Mouse (Mus musculus): ENCODE measurements at regions not wholly inside any gene's neighbourhood (a gene's known extent, or its start where the extent isn't known, plus 50 kb on each side); places are given as distances from the start of the nearest gene placed in this dataset.

DNA sequence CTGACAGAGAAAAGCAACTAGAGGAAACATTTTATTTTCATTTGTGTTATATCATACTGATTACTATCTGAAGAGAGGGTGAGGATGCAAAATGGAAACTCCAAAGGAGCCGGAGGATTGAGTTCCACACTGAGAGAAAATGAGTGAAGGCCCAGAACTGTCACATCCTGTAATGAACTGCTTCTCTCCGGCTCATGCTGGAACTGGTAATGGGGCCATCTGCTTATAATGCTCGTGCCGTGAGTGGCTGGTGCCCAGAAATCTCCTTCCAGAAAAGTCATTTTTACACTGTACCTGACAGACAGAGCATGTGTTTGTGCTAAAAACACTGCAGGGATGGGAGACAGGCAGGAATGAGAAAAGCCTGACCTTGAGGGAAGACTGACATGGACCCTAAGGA, 483.5 kb upstream of the Pkdcc start:
- in situ Hi-C loops (cut with MboI; ENCODE audit: unreplicated experiment in 2 of 2), result no loop called here

DNA sequence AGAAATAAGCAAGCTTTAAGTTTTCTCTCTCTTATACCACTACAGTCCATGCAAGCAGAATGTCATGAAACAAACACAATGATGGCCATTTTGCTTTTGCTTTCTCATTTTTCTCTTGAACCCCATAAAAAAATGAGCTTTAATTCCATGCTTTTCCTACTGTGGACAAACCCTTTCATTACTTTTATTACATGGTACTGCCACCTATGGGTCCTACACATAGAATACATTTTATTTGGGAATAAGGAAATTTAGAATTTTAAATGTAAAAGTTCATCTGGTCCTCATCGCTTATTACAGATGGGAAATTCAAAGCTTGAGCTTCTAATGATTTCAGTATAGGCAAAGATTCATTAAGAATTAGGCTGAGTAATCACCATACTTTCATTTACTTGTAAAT, 472.6 kb upstream of the Pkdcc start:
- in situ Hi-C loops (cut with MboI; ENCODE audit: unreplicated experiment in 2 of 2), result no loop called here

GRCm38 (mm10) chr17:82757400-82757799, 457.7 kb upstream of the Pkdcc start:
- in situ Hi-C loops (cut with MboI; ENCODE audit: unreplicated experiment in 2 of 2), result no loop called here

DNA sequence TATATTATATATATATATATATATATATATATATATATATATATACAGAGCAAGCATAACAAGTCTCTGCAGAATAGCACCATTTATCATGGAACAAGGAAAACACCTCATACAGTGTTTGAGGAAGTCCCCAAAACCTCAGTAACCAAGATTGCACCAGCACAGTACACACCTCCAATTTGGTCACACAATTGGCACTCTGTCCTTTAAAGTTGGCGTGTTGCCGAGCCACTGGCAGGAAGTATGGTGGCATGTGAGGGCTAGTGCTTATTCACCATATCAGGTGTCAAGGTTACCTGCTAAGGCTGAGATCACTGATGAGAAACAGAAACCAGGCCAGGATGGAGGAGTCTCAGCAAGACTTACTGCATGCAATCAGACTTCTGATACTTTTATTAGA, 436.0 kb upstream of the Pkdcc start:
- in situ Hi-C loops (cut with MboI; ENCODE audit: unreplicated experiment in 2 of 2), result no loop called here

DNA sequence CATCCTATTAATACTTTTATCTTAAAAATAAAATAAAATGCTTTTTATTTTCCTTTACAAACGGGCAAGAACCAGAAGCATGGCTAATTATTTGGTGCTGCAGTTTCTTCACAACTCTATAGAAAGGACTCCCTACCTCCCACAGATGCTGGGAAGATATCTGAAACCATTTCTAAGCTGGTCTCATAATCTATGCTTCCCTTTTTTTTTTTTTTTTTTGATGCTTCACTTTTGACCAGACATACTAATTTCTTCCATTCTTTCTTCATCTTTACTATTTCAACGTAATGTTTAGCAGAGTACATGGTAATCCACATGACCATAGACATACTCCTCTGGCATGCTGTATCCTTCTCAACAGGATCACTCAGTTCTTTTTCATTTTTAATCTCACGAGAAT, 393.0 kb upstream of the Pkdcc start:
- in situ Hi-C loops (cut with MboI; ENCODE audit: unreplicated experiment in 2 of 2), result no loop called here

- in situ Hi-C loops (cut with MboI; ENCODE audit: unreplicated experiment in 2 of 2), result no loop called here
These were observed 391.0 kb upstream of the Pkdcc start for GRCm38 (mm10) chr17:82824057-82824456.

- in situ Hi-C loops (cut with MboI; ENCODE audit: unreplicated experiment in 2 of 2), result no loop called here
These were observed 390.5 kb upstream of the Pkdcc start for GRCm38 (mm10) chr17:82824619-82825018.

DNA sequence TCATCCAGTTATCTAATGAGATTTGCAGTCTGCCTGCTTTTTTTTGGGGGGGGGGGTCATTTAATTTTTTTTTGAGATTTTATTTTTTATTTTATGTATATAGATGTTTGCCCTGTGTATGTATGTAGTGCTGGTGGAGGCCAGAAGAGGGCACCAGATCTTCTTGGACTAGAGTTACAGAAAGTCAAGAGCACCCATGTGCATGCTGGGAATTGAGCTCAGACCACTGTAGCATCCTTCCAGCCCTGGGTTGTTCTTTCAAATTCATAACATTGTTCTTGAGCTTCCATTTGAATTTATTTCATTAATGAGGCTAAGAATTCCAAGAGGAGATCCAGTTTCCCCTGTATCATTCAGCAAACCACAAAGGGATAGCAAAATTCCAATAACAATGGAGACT, 387.9 kb upstream of the Pkdcc start:
- in situ Hi-C loops (cut with MboI; ENCODE audit: unreplicated experiment in 2 of 2), result no loop called here

- in situ Hi-C loops (cut with MboI; ENCODE audit: unreplicated experiment in 2 of 2), result no loop called here
These were observed 387.3 kb upstream of the Pkdcc start for GRCm38 (mm10) chr17:82827841-82828240.

GRCm38 (mm10) chr17:82828434-82828997, 386.6 kb upstream of the Pkdcc start:
- in situ Hi-C loops (cut with MboI; ENCODE audit: unreplicated experiment in 2 of 2), result no loop called here

GRCm38 (mm10) chr17:82829415-82829814, 385.7 kb upstream of the Pkdcc start:
- in situ Hi-C loops (cut with MboI; ENCODE audit: unreplicated experiment in 2 of 2), result no loop called here

DNA sequence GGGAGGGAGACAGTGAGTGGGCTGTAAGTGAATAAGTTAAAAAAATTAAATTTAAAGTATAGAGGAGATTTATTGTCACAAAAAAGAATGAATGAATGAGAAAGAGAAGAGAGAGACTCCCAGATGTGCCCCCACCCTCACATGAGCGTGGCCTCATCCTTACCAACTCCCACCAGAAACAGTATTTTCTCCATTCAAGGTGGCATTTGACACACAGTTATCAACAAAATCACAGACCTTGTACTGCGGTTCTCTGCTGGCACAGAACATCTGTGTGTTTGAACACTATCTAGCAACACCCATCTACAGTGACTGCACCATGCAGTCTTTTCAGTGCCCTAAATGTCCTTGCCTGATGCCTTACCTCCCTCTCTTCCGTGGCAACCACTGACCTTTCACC, 380.9 kb upstream of the Pkdcc start:
- in situ Hi-C loops (cut with MboI; ENCODE audit: unreplicated experiment in 2 of 2), result no loop called here

DNA sequence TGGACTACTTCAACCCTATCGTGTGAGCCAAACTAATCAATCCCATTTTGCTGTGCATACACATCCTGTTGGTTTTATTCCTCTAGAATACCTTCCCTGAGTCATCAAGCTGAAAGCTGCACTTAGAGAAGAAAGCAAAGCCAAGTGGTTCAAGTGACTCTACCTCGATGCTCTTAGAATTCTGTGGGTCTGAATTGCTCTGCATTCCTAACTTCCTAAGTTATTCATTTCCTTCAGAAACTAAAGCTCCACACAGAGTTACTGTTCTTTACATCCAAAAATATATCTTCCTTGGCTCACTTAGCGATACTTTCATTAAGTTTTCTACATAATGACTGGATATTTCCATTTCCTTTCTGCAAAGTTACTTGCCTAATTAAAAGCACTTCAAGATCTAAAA, 379.0 kb upstream of the Pkdcc start:
- in situ Hi-C loops (cut with MboI; ENCODE audit: unreplicated experiment in 2 of 2), result no loop called here

DNA sequence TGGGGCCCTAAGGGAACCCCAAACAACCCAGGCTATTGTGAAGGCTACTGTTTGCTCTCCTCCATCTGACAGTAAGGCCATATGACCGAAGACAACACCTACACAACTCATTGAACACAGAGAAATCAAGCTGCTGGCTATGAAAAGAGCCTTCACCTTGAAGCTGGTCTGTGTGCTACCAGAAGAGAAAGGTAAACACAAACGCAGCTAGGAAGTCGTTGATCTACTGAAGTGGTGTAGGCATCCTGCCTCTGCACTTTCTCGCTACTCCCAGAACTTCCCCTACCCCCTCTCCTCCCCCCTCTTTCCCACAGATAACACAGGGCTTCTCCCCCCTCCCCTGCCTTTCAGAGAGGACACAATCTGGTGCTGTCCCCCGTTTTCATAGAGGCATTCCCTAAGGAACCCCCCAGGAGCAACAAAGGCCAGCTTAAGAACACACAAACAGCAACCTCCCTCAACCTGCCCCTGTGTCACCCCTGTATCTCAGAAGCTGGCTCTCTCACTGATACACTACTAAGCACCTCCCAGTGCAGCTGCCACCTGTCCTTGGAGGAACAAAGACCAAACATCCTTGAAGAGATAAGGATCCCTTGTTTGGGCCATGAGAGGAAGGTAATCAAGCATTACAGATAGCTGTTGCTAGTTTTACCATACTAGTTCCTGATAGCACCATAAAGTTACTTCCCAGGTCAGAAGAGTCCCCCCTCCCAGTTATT, 368.2 kb upstream of the Pkdcc start:
- in situ Hi-C loops (cut with MboI; ENCODE audit: unreplicated experiment in 2 of 2), result no loop called here

DNA sequence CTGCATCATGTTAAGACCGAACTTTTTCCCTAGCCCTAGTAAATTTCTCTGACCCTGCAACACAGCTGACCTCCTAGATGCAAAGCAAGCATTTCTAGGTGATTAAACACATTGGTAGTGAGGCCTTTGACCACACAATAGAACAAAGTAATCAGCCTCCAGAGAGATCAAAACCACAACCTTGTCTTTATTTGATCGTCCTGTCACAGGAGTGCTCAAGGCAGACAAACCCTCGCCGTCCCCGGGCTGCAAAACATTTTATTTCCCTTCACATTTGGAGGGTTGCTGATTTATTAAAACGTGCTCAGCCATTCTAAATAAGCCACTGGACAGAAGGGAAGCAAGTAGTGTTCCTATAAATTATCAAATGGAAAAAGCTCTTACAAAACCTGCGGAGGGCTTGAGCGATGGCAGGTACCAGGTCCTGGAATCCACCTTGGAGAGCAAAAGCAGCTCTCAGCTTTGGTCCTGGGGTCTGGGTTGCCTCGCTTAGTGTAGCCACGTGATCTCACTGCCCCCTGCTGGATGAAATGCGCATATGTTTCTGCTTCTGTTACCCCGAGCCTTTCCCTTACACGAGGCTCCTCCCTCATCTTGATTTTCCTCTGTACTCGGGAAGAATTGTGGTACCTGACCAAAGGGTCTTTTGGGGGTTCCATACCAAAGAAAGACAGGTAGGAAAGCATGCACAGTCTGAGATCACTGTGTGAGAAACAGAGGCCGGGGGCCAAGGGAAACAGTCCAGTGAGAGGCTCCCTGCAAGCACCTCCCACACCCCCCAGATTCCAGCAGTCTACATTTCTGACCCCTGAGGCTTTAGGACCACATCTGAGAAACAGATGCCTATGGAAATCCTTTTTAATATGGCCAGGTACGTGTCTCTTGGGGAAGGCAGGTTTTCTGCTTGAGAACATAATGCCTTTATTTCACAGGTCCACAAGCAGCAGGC, 357.6 kb upstream of the Pkdcc start:
- in situ Hi-C loops (cut with MboI; ENCODE audit: unreplicated experiment in 2 of 2), result no loop called here

DNA sequence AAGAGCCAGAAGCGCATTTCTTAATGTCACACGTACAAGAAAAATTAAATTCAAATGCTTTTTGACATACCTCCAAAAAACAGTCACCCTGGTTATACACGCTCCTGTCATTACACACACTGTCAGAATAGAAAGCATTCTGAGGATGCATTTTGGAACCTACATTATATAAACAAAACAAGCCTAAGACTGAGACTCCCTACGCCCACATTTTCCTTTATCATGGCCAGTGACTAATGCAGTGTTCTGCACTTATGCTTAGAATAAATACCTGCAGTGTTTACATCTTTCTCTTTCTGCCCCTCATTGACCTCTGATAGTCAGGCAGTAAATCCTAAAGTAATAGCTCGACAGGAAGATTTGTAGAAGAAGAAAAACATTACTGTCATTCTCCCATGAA, 354.7 kb upstream of the Pkdcc start:
- in situ Hi-C loops (cut with MboI; ENCODE audit: unreplicated experiment in 2 of 2), result no loop called here

GRCm38 (mm10) chr17:82860966-82861365, 354.1 kb upstream of the Pkdcc start:
- in situ Hi-C loops (cut with MboI; ENCODE audit: unreplicated experiment in 2 of 2), result no loop called here

- in situ Hi-C loops (cut with MboI; ENCODE audit: unreplicated experiment in 2 of 2), result no loop called here
These were observed 338.0 kb upstream of the Pkdcc start for GRCm38 (mm10) chr17:82877131-82877530.

- in situ Hi-C loops (cut with MboI; ENCODE audit: unreplicated experiment in 2 of 2), result no loop called here
These were observed 314.5 kb upstream of the Pkdcc start for GRCm38 (mm10) chr17:82900602-82901001.

GRCm38 (mm10) chr17:82901098-82901891, 313.8 kb upstream of the Pkdcc start:
- in situ Hi-C loops (cut with MboI; ENCODE audit: unreplicated experiment in 2 of 2), result no loop called here

DNA sequence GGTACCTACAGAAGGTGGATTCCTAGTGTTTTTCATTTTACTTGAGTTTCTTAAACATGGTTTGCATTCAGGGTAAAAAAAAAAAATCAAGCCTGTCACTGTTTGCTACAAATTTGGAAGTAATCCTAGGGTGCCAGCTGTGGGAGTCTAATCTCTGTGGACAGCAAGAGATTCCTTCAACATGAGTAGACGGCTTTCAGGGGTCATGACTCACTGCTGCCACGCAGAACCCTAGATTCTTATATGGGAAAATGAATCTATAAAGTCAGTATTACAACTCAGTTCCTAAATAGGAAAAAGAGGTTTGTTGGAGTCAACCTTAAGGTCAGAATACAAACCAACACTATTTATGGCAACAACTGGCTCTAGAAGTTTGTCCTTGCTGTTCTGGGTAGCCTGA, 310.1 kb upstream of the Pkdcc start:
- in situ Hi-C loops (cut with MboI; ENCODE audit: unreplicated experiment in 2 of 2), result no loop called here

Measured in v-Abl transformed pro-B cells (cell line).